Mouse (Mus musculus) E14TG2a.4 (cell line): ENCODE results near the gene Lrrc4b.

Experiments
- H3K27me3 ChIP-seq: 2 replicates; pipeline ENCODE4 v1.6.1; 2014; ENCODE audit warnings: low read length, control low read depth; ENCODE audit not compliant: insufficient read depth
- H3K36me3 ChIP-seq: 2 replicates; pipeline ENCODE4 v1.6.1; 2014; ENCODE audit warnings: low read length, control low read depth; ENCODE audit not compliant: insufficient read depth
- H3K4me1 ChIP-seq: replicated peaks from 2 replicates; pipeline ENCODE4 v1.6.1; 2014; ENCODE audit warnings: low read depth, low read length, control low read depth
- H3K4me3 ChIP-seq: replicated peaks from 2 replicates; pipeline ENCODE4 v1.5.1; 2014; ENCODE audit warnings: mild to moderate bottlenecking, low read length
- H3K9me3 ChIP-seq: 2 replicates; pipeline ENCODE4 v1.6.1; 2014; ENCODE audit warnings: low read length, control low read depth
- CTCF ChIP-seq: conservative IDR thresholded peaks from 2 replicates; pipeline ENCODE4 v1.5.1; 2014; ENCODE audit warnings: low read length
- NANOG ChIP-seq: IDR thresholded peaks from 2 replicates; pipeline ENCODE4 v1.6.1; 2014; ENCODE audit warnings: borderline replicate concordance, low read length, mixed read lengths
- POU5F1 ChIP-seq: IDR thresholded peaks from 2 replicates; pipeline ENCODE4 v1.6.1; 2014; ENCODE audit warnings: low read length, borderline replicate concordance

Gene Lrrc4b

DNA sequence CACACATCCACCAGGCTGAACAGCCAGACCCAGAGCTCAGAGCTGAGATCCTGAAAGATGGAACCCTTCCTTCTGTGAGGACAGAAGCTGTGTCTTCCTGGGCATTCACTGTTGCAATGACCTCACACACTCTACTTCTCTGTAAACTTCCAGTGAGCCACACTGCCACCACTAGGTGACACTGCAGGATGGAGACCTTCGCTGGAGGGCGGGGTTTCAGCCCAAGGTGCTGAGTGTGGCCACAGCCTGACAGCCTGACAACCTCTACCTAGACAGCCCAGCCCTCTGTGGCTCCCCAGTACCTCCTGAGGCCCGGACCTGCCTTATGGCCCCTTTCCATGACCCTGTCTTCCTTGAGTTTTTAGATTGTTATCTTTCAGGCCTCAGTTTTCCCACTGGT lies 30.2 kb upstream of the Lrrc4b start:
- Histone ChIP-seq H3K4me3 (no peak overlapping the region), H3K9me3 (no peaks in the 10 kb centered on the region), H3K27me3 (peaks cover 17% of the 10 kb centered on the region), H3K4me1 (peaks cover 43% of the 10 kb centered on the region), H3K36me3 (no peaks in the 10 kb centered on the region)
- TF ChIP-seq POU5F1 = no peak
- TF ChIP-seq CTCF = peak; percentile 44

DNA sequence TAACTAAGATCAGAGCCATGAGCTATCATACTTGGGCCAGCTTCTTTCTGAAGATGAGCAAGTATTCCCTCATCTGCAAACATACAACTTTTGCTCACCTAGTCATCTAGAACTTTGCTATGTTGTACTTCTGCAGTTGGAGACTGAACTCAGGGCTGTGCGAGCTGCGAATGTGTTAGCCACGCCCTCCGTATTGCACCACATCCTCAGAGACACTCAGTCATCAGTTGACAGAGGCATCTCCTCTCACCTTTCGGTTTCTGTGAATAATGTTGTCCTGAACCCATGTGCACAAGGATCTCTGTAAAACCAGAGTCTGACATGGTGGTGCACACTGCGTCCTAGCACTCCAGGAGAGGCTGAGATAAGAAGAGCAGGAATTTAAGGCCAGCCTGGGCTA lies 27.1 kb upstream of the Lrrc4b start:
- Histone ChIP-seq H3K4me1 (peaks cover 25% of the 10 kb centered on the region), H3K36me3 (no peaks in the 10 kb centered on the region), H3K27me3 (peaks cover 7% of the 10 kb centered on the region), H3K4me3 (no peak overlapping the region), H3K9me3 (peaks cover 8% of the 10 kb centered on the region)
- TF ChIP-seq CTCF = no peak
- TF ChIP-seq NANOG = no peak
- TF ChIP-seq POU5F1 = no peak

DNA sequence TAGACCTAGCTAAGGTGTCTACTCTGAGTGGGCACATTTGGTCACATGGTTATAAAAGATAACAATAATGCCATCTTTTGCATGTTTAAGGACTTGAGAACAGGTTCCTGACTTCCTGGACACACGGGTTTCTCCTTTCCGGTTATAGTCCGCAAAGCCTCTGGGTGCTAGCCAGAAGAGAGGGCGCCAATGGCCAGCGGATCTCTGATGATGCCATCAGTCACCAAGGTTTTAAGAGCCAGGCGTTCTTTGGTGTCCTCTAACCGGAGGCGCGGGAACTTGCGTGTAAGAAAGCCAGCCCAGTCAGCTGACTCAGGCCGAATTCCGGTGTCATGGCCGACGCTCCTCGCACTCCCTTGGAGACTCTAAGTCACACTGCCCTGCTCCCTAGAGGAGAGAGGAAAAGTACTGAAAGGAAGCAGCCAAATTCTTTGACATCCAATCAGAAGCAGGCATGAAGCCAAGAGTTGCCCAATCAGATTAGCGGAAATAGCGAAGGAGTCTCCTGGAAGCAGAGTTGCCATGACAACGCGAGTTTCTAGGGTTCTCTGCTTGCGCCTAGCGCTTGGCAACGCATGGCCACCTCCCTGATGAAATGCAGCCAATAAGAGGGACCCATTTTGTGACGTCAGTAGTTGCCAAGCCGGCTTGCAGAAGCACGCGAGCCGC lies 23.3 kb upstream of the Lrrc4b start:
- Histone ChIP-seq H3K36me3 (no peaks in the 10 kb centered on the region), H3K27me3 (peaks cover 18% of the 10 kb centered on the region), H3K4me1 (peaks cover 15% of the 10 kb centered on the region), H3K9me3 (peaks cover 8% of the 10 kb centered on the region), H3K4me3 (peak overlapping the region; percentile 69)
- no peak for TF ChIP-seq CTCF

DNA sequence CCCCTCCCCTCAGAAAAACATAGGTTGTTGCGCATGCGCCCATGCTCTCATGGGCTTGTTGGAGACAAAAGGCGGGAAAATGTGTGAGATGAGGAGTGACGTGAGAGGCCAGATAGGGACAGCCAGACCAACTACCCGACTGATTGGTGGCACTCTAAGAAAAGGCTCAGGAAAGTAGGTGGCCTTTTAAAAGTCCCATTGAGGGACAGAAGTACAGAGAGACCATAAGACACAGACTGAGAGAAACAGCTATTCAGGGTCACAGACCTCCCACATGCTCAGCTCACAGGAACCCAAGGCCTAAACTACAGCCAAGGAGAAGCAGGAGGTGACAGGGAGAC lies 22.8 kb upstream of the Lrrc4b start:
- Histone ChIP-seq H3K9me3 (peaks cover 8% of the 10 kb centered on the region), H3K27me3 (peaks cover 18% of the 10 kb centered on the region), H3K4me3 (no peak overlapping the region), H3K36me3 (no peaks in the 10 kb centered on the region), H3K4me1 (peaks cover 15% of the 10 kb centered on the region)
- TF ChIP-seq NANOG = no peak
- no peak for TF ChIP-seq CTCF
- TF ChIP-seq POU5F1 = no peak

DNA sequence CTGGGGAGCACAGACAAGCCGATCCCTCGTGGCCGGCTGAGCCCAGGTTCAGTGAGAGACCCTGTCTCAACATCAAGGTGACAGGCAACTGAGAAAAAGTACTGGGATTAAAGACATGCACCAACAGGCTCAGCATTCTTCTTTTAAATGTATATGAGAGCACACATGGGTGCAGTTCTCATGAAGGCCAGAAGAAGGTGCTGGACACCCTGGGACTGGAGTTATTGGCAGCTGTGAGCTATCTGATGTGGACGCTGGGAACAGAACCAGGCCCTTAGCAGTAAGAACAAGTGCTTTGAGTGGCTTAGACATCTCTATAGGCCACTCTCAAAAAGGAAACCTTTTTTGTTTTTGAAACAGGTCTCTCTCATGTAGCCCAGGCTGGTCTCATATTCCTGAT lies 17.7 kb upstream of the Lrrc4b start:
- Histone ChIP-seq H3K4me1 (peaks cover 32% of the 10 kb centered on the region), H3K36me3 (no peaks in the 10 kb centered on the region), H3K9me3 (no peaks in the 10 kb centered on the region), H3K4me3 (no peak overlapping the region), H3K27me3 (peaks cover 17% of the 10 kb centered on the region)
- TF ChIP-seq NANOG = no peak
- no peak for TF ChIP-seq POU5F1
- peak; percentile 41 for TF ChIP-seq CTCF

DNA sequence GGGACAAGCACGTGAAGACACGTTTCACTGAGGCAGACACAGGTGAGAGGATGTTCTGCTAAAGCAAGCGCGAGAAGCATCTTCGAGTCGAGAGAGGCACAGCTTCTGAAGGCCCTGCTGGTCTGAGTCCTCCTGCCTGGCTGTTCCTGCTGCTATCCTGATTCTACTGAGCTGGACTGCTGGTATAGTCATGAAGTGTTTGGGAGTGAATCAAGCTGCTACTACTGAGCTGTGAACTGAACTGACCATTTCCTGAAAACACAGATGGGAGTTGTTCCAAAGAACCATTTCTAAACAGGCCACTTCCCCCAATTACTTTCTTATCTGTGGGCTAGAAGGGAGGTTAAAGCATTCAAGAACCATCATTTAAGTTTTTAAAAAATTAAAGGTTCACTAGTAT lies 15.5 kb upstream of the Lrrc4b start:
- Histone ChIP-seq H3K4me1 (peaks cover 43% of the 10 kb centered on the region), H3K27me3 (peaks cover 5% of the 10 kb centered on the region; the same call in 1 of the 2 replicates), H3K4me3 (no peak overlapping the region), H3K9me3 (no peaks in the 10 kb centered on the region), H3K36me3 (no peaks in the 10 kb centered on the region)
- no peak for TF ChIP-seq CTCF
- no peak for TF ChIP-seq POU5F1
- no peak for TF ChIP-seq NANOG

DNA sequence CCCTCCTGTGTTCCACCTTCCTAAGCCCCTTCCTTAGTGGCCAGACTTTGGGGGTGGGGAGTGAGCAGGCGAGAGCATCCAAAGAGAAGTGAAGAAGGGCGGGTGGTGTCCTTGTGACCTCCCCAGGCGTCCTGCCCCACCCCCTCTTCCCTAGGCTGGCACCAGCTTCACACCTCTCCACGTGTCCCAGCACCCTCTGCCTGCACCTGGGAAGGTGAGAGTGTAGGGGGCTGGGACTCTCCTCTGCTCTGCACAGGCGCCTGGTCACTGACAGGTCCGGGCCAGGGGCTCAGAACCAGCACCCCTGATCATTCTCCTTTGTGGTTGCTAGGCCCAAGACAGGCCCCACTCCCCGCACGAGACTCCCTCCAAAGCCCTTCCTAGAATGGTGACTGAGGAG lies 1.2 kb upstream of the Lrrc4b start:
- Histone ChIP-seq H3K9me3 (no peaks in the 10 kb centered on the region), H3K27me3 (peaks cover 77% of the 10 kb centered on the region), H3K4me3 (peak overlapping the region; percentile 66), H3K36me3 (no peaks in the 10 kb centered on the region), H3K4me1 (peaks cover 45% of the 10 kb centered on the region)
- TF ChIP-seq POU5F1 (no peak), NANOG (no peak), CTCF (no peak)

DNA sequence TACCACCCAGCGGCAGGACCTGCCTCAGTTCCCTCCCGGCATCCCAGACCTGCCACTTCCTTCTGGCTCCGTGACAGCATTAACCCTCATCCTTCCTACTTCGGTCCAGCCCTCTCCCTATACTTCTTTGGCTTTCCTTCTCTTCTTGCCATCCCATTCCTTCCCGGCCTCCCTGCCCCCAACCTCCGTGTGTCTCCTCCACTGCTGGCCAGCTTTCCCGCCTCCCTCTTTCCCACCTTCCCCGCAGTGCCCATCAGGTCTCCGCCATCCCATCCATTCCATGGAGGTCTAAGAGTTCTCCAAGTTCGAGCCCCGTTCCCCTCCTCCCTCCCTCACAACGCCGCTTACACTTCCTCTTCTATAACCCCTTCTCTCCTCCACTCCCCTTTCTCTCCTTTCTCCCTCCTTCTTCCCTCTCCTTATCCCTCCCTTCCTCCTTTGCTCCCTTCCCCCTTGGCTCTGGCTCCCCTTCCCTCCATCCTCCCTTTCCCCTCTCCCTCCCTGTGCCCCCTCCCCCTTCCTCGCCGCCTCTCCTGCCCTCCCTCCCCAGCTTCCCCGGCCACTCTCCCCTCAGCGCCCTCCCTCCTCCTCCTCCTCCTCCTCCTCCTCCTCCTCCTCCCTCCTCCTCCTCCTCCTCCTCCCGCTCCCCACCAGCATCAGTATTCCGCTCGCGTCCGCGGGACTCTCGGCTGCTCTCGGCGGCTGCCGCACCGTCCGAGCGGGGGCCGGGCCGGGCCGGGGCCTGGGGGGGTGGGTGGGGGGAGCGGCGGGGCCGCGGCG lies 457 bp upstream of the Lrrc4b start:
- Histone ChIP-seq H3K27me3 (peaks cover 71% of the 10 kb centered on the region), H3K4me1 (peaks cover 47% of the 10 kb centered on the region), H3K9me3 (no peaks in the 10 kb centered on the region), H3K36me3 (no peaks in the 10 kb centered on the region), H3K4me3 (peak overlapping the region; percentile 66)
- TF ChIP-seq NANOG (no peak), CTCF (no peak), POU5F1 (no peak)
